Mouse (Mus musculus) liver, adult 2 months (tissue): ENCODE results near the gene Gm45233. TPM values are rescaled to one million over a fixed set of nuclear protein-coding genes. Genes with fewer than 3 reads are reported as not detected.

Source experiments
- DNase-seq: peaks from one replicate; pipeline ENCODE4 v3.0.0-alpha.2; 2011; ENCODE audit warnings: low read depth, low spot score; ENCODE audit errors: extremely low read depth
- H3K27ac ChIP-seq: fragments of 200-500 bp; replicated peaks from 2 replicates; pipeline ENCODE4 v1.5.1; 2012; ENCODE audit warnings: low read depth, mild to moderate bottlenecking, control low read depth, inconsistent platforms, low read length; ENCODE audit not compliant: insufficient read depth
- H3K27me3 ChIP-seq: fragments of 200-500 bp; 2 replicates; pipeline ENCODE4 v1.6.1; 2012; ENCODE audit warnings: mild to moderate bottlenecking, moderate library complexity, low read length, inconsistent platforms; ENCODE audit not compliant: control insufficient read depth, insufficient read depth
- H3K36me3 ChIP-seq: fragments of 200-500 bp; 2 replicates; pipeline ENCODE4 v1.6.1; 2012; ENCODE audit warnings: low read length, inconsistent platforms; ENCODE audit not compliant: control insufficient read depth, insufficient read depth
- H3K4me1 ChIP-seq: fragments of 200-500 bp; 2 replicates; pipeline ENCODE4 v1.6.1; 2011; ENCODE audit warnings: low read length; ENCODE audit not compliant: control insufficient read depth, insufficient read depth
- H3K4me3 ChIP-seq: fragments of 200-500 bp; 2 replicates; pipeline ENCODE4 v1.5.1; 2011; ENCODE audit warnings: low read depth, mild to moderate bottlenecking, control low read depth, low read length, moderate library complexity; ENCODE audit not compliant: insufficient read depth
- H3K79me2 ChIP-seq: fragments of 200-500 bp; 2 replicates; pipeline ENCODE4 v1.6.1; 2012; ENCODE audit warnings: inconsistent platforms, mild to moderate bottlenecking, low read length, moderate library complexity; ENCODE audit not compliant: control insufficient read depth, insufficient read depth
- H3K9ac ChIP-seq: fragments of 200-500 bp; 2 replicates; pipeline ENCODE4 v1.6.1; 2012; ENCODE audit warnings: low read depth, mild to moderate bottlenecking, control low read depth, inconsistent platforms, low read length
- CTCF ChIP-seq: fragments of 200-500 bp; IDR thresholded peaks from 2 replicates; pipeline ENCODE4 v1.5.1; 2011; ENCODE audit warnings: low read depth, low read length, control low read depth
- POLR2A ChIP-seq: fragments of 200-500 bp; IDR thresholded peaks from 2 replicates; pipeline ENCODE4 v1.6.1; 2011; ENCODE audit warnings: low read length, control low read depth; ENCODE audit not compliant: insufficient read depth; ENCODE audit errors: extremely low read depth
- WGBS: fragments of 180-500 bp; shearing (Covaris S2); methylation state at CpG from one replicate; pipeline ENCODE4 v1.1.7; 2018; 5-methylcytosine and 5-hydroxymethylcytosine counted together
- polyA plus RNA-seq: library from polyadenylated mRNA; depleted of rRNA; stranded (reverse); fragments of >200 nt; gene quantifications from 2 replicates; pipeline ENCODE4 v1.2.3, GENCODE M21; 2012; rRNA removed
- total RNA-seq: library from RNA; depleted of rRNA; stranded (reverse); fragments of >200 nt; gene quantifications from 2 replicates; pipeline ENCODE4 v1.2.3, GENCODE M21; 2014; rRNA removed

Gm45233 gene
- total and polyA plus RNA-seq, 2 experiments: 0.28 TPM; not detected in 1

GRCm38 (mm10) chr7:43495343-43496021 lies 51.6 kb downstream of the Gm45233 start:
- Histone ChIP-seq H3K79me2 (no peaks in the 10 kb centered on the region), H3K27me3 (peaks cover 4% of the 10 kb centered on the region; the same call in 1 of the 2 replicates), H3K9ac (no peak overlapping the region), H3K36me3 (no peaks in the 10 kb centered on the region), H3K27ac (no peak overlapping the region), H3K4me1 (no peaks in the 10 kb centered on the region), H3K4me3 (no peak overlapping the region)
- peak; percentile 5 for DNase-seq
- WGBS: 21% methylated on average over 21 of the region's 21 CpGs
- TF ChIP-seq CTCF (peak; percentile 60), POLR2A (no peak)

GRCm38 (mm10) chr7:43511707-43512478 lies 68.0 kb downstream of the Gm45233 start:
- no peak overlapping the region for H3K9ac ChIP-seq
- no peaks in the 10 kb centered on the region for H3K36me3 ChIP-seq
- H3K4me1 ChIP-seq: no peaks in the 10 kb centered on the region
- no peak overlapping the region for H3K4me3 ChIP-seq
- no peak for DNase-seq
- H3K27me3 ChIP-seq: no peaks in the 10 kb centered on the region; the same call in 1 of the 2 replicates
- H3K27ac ChIP-seq: no peak overlapping the region
- H3K79me2 ChIP-seq: no peaks in the 10 kb centered on the region
- TF ChIP-seq CTCF: no peak
- TF ChIP-seq POLR2A: no peak
- 46% methylated on average over 4 of the region's 4 CpGs for WGBS

- TF ChIP-seq CTCF (no peak), POLR2A (no peak)
Measured at GRCm38 (mm10) chr7:43512519-43512918, 68.6 kb downstream of the Gm45233 start.

More at GRCm38 (mm10) chr7:43512519-43512918, 68.6 kb downstream of the Gm45233 start:
- no peaks in the 10 kb centered on the region; the same call in 1 of the 2 replicates for H3K27me3 ChIP-seq
- H3K79me2 ChIP-seq: no peaks in the 10 kb centered on the region
- WGBS: 80% methylated on average over 4 of the region's 4 CpGs
- no peak for DNase-seq
- no peak overlapping the region for H3K9ac ChIP-seq
- H3K4me3 ChIP-seq: no peak overlapping the region
- H3K27ac ChIP-seq: no peak overlapping the region
- no peaks in the 10 kb centered on the region for H3K36me3 ChIP-seq
- H3K4me1 ChIP-seq: no peaks in the 10 kb centered on the region

Other genes with a start within 250 kb of the Gm45233 start
- 12.1 and 12.2 TPM in 2 replicates for gene Zfp715, start 130.8 kb upstream of the Gm45233 start, total RNA-seq
- gene Zfp715, start 130.8 kb upstream of the Gm45233 start, polyA plus RNA-seq: 1.7 and 1.8 TPM in 2 replicates
- gene Siglecf, start 92.8 kb upstream of the Gm45233 start, total RNA-seq: 0.09 and 0.27 TPM in 2 replicates
- 0.05 and 0.10 TPM in 2 replicates for gene Siglecf, start 92.8 kb upstream of the Gm45233 start, polyA plus RNA-seq
- gene Siglecg, start 35.9 kb upstream of the Gm45233 start, total RNA-seq: 0.09 and 0.40 TPM in 2 replicates
- gene Siglecg, start 35.9 kb upstream of the Gm45233 start, polyA plus RNA-seq: 0.36 and 1.1 TPM in 2 replicates
- gene Lim2, start 16.5 kb upstream of the Gm45233 start, total RNA-seq: not detected in 2 replicates
- not detected in 2 replicates for gene Lim2, start 16.5 kb upstream of the Gm45233 start, polyA plus RNA-seq
- 0.81 and 1.1 TPM in 2 replicates for gene Nkg7, start 7.1 kb upstream of the Gm45233 start, total RNA-seq
- gene Nkg7, start 7.1 kb upstream of the Gm45233 start, polyA plus RNA-seq: 1.7 and 2.5 TPM in 2 replicates
- not detected in 2 replicates for gene Cldnd2, start 3.3 kb upstream of the Gm45233 start, total RNA-seq
- 0.17 TPM in 1 of 2 replicates, not detected in the other for gene Cldnd2, start 3.3 kb upstream of the Gm45233 start, polyA plus RNA-seq
- gene Etfb, start within 50 bp of the Gm45233 start, total RNA-seq: 473 and 572 TPM in 2 replicates
- gene Etfb, start within 50 bp of the Gm45233 start, polyA plus RNA-seq: 330 and 416 TPM in 2 replicates
- gene Vsig10l, start 19.0 kb downstream of the Gm45233 start, total RNA-seq: 0.37 and 0.47 TPM in 2 replicates
- 0.80 and 1.6 TPM in 2 replicates for gene Vsig10l, start 19.0 kb downstream of the Gm45233 start, polyA plus RNA-seq
- 0.13 and 0.18 TPM in 2 replicates for gene Iglon5, start 45.9 kb downstream of the Gm45233 start, total RNA-seq
- 0.62 and 0.81 TPM in 2 replicates for gene Iglon5, start 45.9 kb downstream of the Gm45233 start, polyA plus RNA-seq
- not detected in 2 replicates for gene 4931406B18Rik, start 61.8 kb downstream of the Gm45233 start, total RNA-seq
- not detected in 2 replicates for gene 4931406B18Rik, start 61.8 kb downstream of the Gm45233 start, polyA plus RNA-seq
- gene Cd33, start 100.3 kb downstream of the Gm45233 start, total RNA-seq: 0.28 and 1.3 TPM in 2 replicates
- gene Cd33, start 100.3 kb downstream of the Gm45233 start, polyA plus RNA-seq: 0.16 and 1.0 TPM in 2 replicates
- 1.1 and 1.2 TPM in 2 replicates for gene Zfp658, start 118.1 kb downstream of the Gm45233 start, total RNA-seq
- gene Zfp658, start 118.1 kb downstream of the Gm45233 start, polyA plus RNA-seq: 0.20 and 0.49 TPM in 2 replicates
- 3.5 and 3.9 TPM in 2 replicates for gene Zfp719, start 135.5 kb downstream of the Gm45233 start, total RNA-seq
- 0.59 and 1.1 TPM in 2 replicates for gene Zfp719, start 135.5 kb downstream of the Gm45233 start, polyA plus RNA-seq
- gene Zfp819, start 163.0 kb downstream of the Gm45233 start, total RNA-seq: 0.09 TPM in 1 of 2 replicates, not detected in the other
- gene Zfp819, start 163.0 kb downstream of the Gm45233 start, polyA plus RNA-seq: not detected in 2 replicates
- not detected in 2 replicates for gene Ceacam18, start 190.6 kb downstream of the Gm45233 start, total RNA-seq
- not detected in 2 replicates for gene Ceacam18, start 190.6 kb downstream of the Gm45233 start, polyA plus RNA-seq
- 2.1 and 3.0 TPM in 2 replicates for gene Siglece, start 216.0 kb downstream of the Gm45233 start, total RNA-seq
- 2.2 and 4.5 TPM in 2 replicates for gene Siglece, start 216.0 kb downstream of the Gm45233 start, polyA plus RNA-seq
- gene Ctu1, start 227.9 kb downstream of the Gm45233 start, total RNA-seq: 2.4 and 3.2 TPM in 2 replicates
- 5.1 and 5.8 TPM in 2 replicates for gene Ctu1, start 227.9 kb downstream of the Gm45233 start, polyA plus RNA-seq
- gene Klk14, start 246.3 kb downstream of the Gm45233 start, total RNA-seq: not detected in 2 replicates
- not detected in 2 replicates for gene Klk14, start 246.3 kb downstream of the Gm45233 start, polyA plus RNA-seq